Mouse (Mus musculus): ENCODE measurements at regions not wholly inside any gene's neighbourhood (a gene's known extent, or its start where the extent isn't known, plus 50 kb on each side); places are given as distances from the start of the nearest gene placed in this dataset.
"Not testable (repeated sequence)": the region's sequence is repeated elsewhere in the genome, so short reads cannot be mapped to it uniquely, and the experiment has no call there.

GRCm38 (mm10) chr3:133665425-133666317 lies 120.7 kb upstream of the Tet2 start:
- no peak for DNase-seq

GRCm38 (mm10) chr3:133672742-133673447 lies 128.0 kb upstream of the Tet2 start:
- no peak for DNase-seq

- DNase-seq = no peak
Measured at GRCm38 (mm10) chr3:133677892-133678291, 133.0 kb upstream of the Tet2 start.

- no peak for DNase-seq
Measured at GRCm38 (mm10) chr3:133679891-133680290, 135.0 kb upstream of the Tet2 start.

- DNase-seq = no peak
Measured at GRCm38 (mm10) chr3:133680343-133680742, 135.4 kb upstream of the Tet2 start.

GRCm38 (mm10) chr3:133680805-133681204 lies 135.9 kb upstream of the Tet2 start:
- DNase-seq = no peak

- no peak for DNase-seq
Measured at GRCm38 (mm10) chr3:133684196-133684743, 139.3 kb upstream of the Tet2 start.

GRCm38 (mm10) chr3:133684747-133685146 lies 139.8 kb upstream of the Tet2 start:
- DNase-seq = no peak

- DNase-seq = no peak
Measured at GRCm38 (mm10) chr3:133685393-133685792, 140.5 kb upstream of the Tet2 start.

- no peak for DNase-seq
Measured at GRCm38 (mm10) chr3:133694057-133694456, 149.1 kb upstream of the Tet2 start.

GRCm38 (mm10) chr3:133696122-133696521 lies 151.2 kb upstream of the Tet2 start:
- no peak for DNase-seq

GRCm38 (mm10) chr3:133704849-133705248 lies 159.9 kb upstream of the Tet2 start:
- not testable (repeated sequence) for DNase-seq

GRCm38 (mm10) chr3:133711518-133711917 lies 166.6 kb upstream of the Tet2 start:
- no peak for DNase-seq

GRCm38 (mm10) chr3:133722550-133723290 lies 177.8 kb upstream of the Tet2 start:
- DNase-seq = no peak

- DNase-seq = no peak
Measured at GRCm38 (mm10) chr3:133726831-133727230, 181.9 kb upstream of the Tet2 start.

- no peak for DNase-seq
Measured at GRCm38 (mm10) chr3:133735603-133736002, 190.7 kb upstream of the Tet2 start.

- DNase-seq = no peak
Measured at GRCm38 (mm10) chr3:133738936-133739335, 194.0 kb upstream of the Tet2 start.

GRCm38 (mm10) chr3:133744552-133745118 lies 199.7 kb upstream of the Tet2 start:
- DNase-seq = no peak

GRCm38 (mm10) chr3:133748756-133749737 lies 204.1 kb upstream of the Tet2 start:
- DNase-seq = no peak

GRCm38 (mm10) chr3:133750061-133750460 lies 205.1 kb upstream of the Tet2 start:
- no peak for DNase-seq

GRCm38 (mm10) chr3:133750606-133751005 lies 205.7 kb upstream of the Tet2 start:
- no peak for DNase-seq

Data from thymus, postnatal 4 days (tissue).